Comparison of ENCODE assay signal across 16 mouse cellular contexts in the genomic region with DNA sequence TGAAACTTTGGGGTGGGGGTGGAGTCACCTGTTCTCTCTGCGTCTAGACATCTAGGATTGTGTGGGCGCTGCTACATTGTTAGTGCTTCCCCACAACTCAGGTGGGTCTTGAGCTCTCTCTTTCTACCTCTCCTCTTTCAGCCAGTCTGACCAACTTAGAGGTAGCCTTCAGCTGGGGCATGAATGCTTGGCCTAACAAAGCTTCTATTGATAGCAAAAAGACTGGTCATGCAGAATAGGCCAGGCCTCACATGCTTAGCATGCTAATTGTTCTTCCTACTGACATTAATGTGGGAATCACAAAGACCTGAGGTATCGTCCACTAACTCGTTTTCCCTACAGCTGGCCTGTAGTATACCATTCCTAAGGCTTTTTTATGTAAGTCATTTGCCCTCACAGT. TPM values are rescaled to one million over a fixed set of nuclear protein-coding genes. Genes with fewer than 3 reads are reported as not detected.
DNase-seq lines count a peak whose midpoint lies in the region; ATAC-seq and TF ChIP-seq lines count a peak whose summit lies in the region.
"Had no signal": no experiment of that assay in that cellular context is flagged by ENCODE, and none has a peak within 500 bp of the region (broad histone marks: within the 10 kb centered on the region; RNA-seq: fewer than 3 reads in every experiment).

No protein-coding gene starts in this region.

- H3K9ac ChIP-seq in midbrain, embryonic 13.5 days (replicated peaks) = no peak overlapping the region
- H3K9ac ChIP-seq in liver, embryonic 11.5 days (ENCODE audit: low read depth, low read length) = no peak overlapping the region
- H3K9ac ChIP-seq: embryonic facial prominence, embryonic 15.5 days; kidney, embryonic 15.5 days; limb, embryonic 12.5 days; liver, embryonic 15.5 days had no signal

- H3K4me1 ChIP-seq in hindbrain, embryonic 10.5 days (replicated peaks) = peaks cover 17% of the 10 kb centered on the region
- peaks cover 13% of the 10 kb centered on the region for H3K4me1 ChIP-seq in midbrain, embryonic 13.5 days (replicated peaks)
- H3K4me1 ChIP-seq in liver, embryonic 11.5 days (replicated peaks; ENCODE audit: control insufficient read depth, insufficient read depth, low read length) = no peaks in the 10 kb centered on the region
- H3K4me1 ChIP-seq: embryonic facial prominence, embryonic 15.5 days; kidney, embryonic 15.5 days; limb, embryonic 12.5 days had no signal

- no peak overlapping the region for H3K4me3 ChIP-seq in left cerebral cortex, adult 2 months
- H3K4me3 ChIP-seq in hindbrain, embryonic 10.5 days = no peak overlapping the region
- no peak overlapping the region for H3K4me3 ChIP-seq in midbrain, embryonic 13.5 days (replicated peaks)
- no peak overlapping the region for H3K4me3 ChIP-seq in liver, embryonic 11.5 days (ENCODE audit: low read depth, low read length)
- H3K4me3 ChIP-seq: embryonic facial prominence, embryonic 15.5 days; kidney, embryonic 15.5 days; limb, embryonic 12.5 days; liver, embryonic 15.5 days had no signal

- WGBS in hindbrain, embryonic 10.5 days = 79% methylated on average over 4 of the region's 4 CpGs
- WGBS in midbrain, embryonic 13.5 days = 52% methylated on average over 4 of the region's 4 CpGs
- 90% methylated on average over 4 of the region's 4 CpGs for WGBS in liver, embryonic 11.5 days

- H3K9me3 ChIP-seq in hindbrain, embryonic 10.5 days = no peaks in the 10 kb centered on the region
- H3K9me3 ChIP-seq in midbrain, embryonic 13.5 days = no peaks in the 10 kb centered on the region
- H3K9me3 ChIP-seq in liver, embryonic 11.5 days (ENCODE audit: control insufficient read depth, low read length) = no peaks in the 10 kb centered on the region
- H3K9me3 ChIP-seq: embryonic facial prominence, embryonic 15.5 days; kidney, embryonic 15.5 days; limb, embryonic 12.5 days; liver, embryonic 15.5 days had no signal

- peaks cover 99% of the 10 kb centered on the region for H3K36me3 ChIP-seq in hindbrain, embryonic 10.5 days
- peaks cover 86% of the 10 kb centered on the region for H3K36me3 ChIP-seq in midbrain, embryonic 13.5 days
- peaks cover 24% of the 10 kb centered on the region for H3K36me3 ChIP-seq in liver, embryonic 11.5 days (ENCODE audit: control insufficient read depth, insufficient read depth, low read length)

- DNase-seq in left cerebral cortex, adult 2 months (ENCODE audit: extremely low spot score in 1 of 2, low spot score in 2 of 2) = no peak
- no peak for DNase-seq in left cerebral cortex, adult 18-20 months (ENCODE audit: low spot score in 2 of 2)
- peak; percentile 67 for DNase-seq in brain, embryonic 14.5 days (ENCODE audit: low read depth)
- no peak for DNase-seq in hindbrain, embryonic 10.5 days (ENCODE audit: low spot score)
- no peak for DNase-seq in ovary, adult 18-20 months (ENCODE audit: low spot score)
- DNase-seq in liver, embryonic 11.5 days (ENCODE audit: low spot score) = no peak
- no peak for DNase-seq in cerebellum, adult 11 months
- DNase-seq: cerebellum, adult 9-10 months; heart, adult 18-20 months; lung, postnatal 10 days; right cerebral cortex, postnatal 14 days had no signal

- H3K27ac ChIP-seq in left cerebral cortex, adult 2 months = peak overlapping the region; percentile 28; the same call in 1 of the 2 replicates
- H3K27ac ChIP-seq in hindbrain, embryonic 10.5 days = peak overlapping the region; percentile 53; the same call in 1 of the 2 replicates
- H3K27ac ChIP-seq in midbrain, embryonic 13.5 days = no peak overlapping the region
- no peak overlapping the region for H3K27ac ChIP-seq in liver, embryonic 11.5 days (ENCODE audit: low read depth, low read length)
- H3K27ac ChIP-seq: embryonic facial prominence, embryonic 15.5 days; kidney, embryonic 15.5 days; limb, embryonic 12.5 days; liver, embryonic 15.5 days had no signal

- TF ChIP-seq CTCF in left cerebral cortex, adult 2 months (IDR thresholded peaks at IDR 0.05) = no peak
- no peak for TF ChIP-seq CTCF in brain, embryonic 14.5 days (IDR thresholded peaks at IDR 0.05; ENCODE audit: borderline replicate concordance, extremely low read depth, insufficient read depth, insufficient read length)

- peak; percentile 43 for ATAC-seq in midbrain, embryonic 13.5 days
- no peak for ATAC-seq in liver, embryonic 11.5 days (replicated peaks; ENCODE audit: low FRiP score)

- no peak for TF ChIP-seq POLR2A in brain, embryonic 14.5 days (IDR thresholded peaks at IDR 0.05; ENCODE audit: borderline replicate concordance, extremely low read depth, insufficient read depth, insufficient read length, poor library complexity, severe bottlenecking)

- intact Hi-C loops in left cerebral cortex, adult 2 months (cut with DNase I) = no loop called here

- H3K27me3 ChIP-seq in hindbrain, embryonic 10.5 days (ENCODE audit: insufficient read depth, poor library complexity, severe bottlenecking) = no peaks in the 10 kb centered on the region
- no peaks in the 10 kb centered on the region for H3K27me3 ChIP-seq in midbrain, embryonic 13.5 days
- H3K27me3 ChIP-seq in liver, embryonic 11.5 days (replicated peaks; ENCODE audit: control insufficient read depth, insufficient read depth, low read length) = no peaks in the 10 kb centered on the region
- H3K27me3 ChIP-seq: embryonic facial prominence, embryonic 15.5 days; kidney, embryonic 15.5 days; limb, embryonic 12.5 days; liver, embryonic 15.5 days had no signal

- H3K4me2 ChIP-seq in midbrain, embryonic 13.5 days (replicated peaks) = no peak overlapping the region
- no peak overlapping the region for H3K4me2 ChIP-seq in liver, embryonic 11.5 days
- H3K4me2 ChIP-seq: embryonic facial prominence, embryonic 15.5 days; kidney, embryonic 15.5 days; limb, embryonic 12.5 days; liver, embryonic 15.5 days had no signal

RNA-seq across cellular contexts. Expression of gene Zfp687, which starts 12.7 kb away (rescaled TPM):
- 10 to 100 TPM; 23.1 to 25.9 TPM for total RNA-seq in left cerebral cortex, adult 2 months (2021)
- total RNA-seq in left cerebral cortex, adult 18-20 months (2021) = 10 to 100 TPM; 23.1 to 24.6 TPM
- polyA plus RNA-seq in brain, embryonic 14.5 days (2012; rRNA removed) = 23.6 and 25.1 TPM in 2 replicates
- polyA plus RNA-seq in hindbrain, embryonic 10.5 days (2016; fragmentation: Nextera tagmentation; extraction: Ambion mirVana) = 40.0 and 46.5 TPM in 2 replicates
- polyA plus RNA-seq in midbrain, embryonic 13.5 days (2015; fragmentation: Nextera tagmentation; extraction: Ambion mirVana) = 26.2 and 28.1 TPM in 2 replicates
- polyA plus RNA-seq in liver, embryonic 11.5 days (2014; fragmentation: Nextera tagmentation; extraction: Ambion mirVana) = 20.2 and 23.7 TPM in 2 replicates

RNA-seq across cellular contexts. Expression of gene Pi4kb, which starts 28.0 kb away (rescaled TPM):
- 10 to 100 TPM; 58.0 to 58.4 TPM for total RNA-seq in left cerebral cortex, adult 2 months (2021)
- 10 to 100 TPM; 60.9 to 62.2 TPM for total RNA-seq in left cerebral cortex, adult 18-20 months (2021)
- polyA plus RNA-seq in brain, embryonic 14.5 days (2012; rRNA removed) = 53.9 and 59.5 TPM in 2 replicates
- 20.6 and 22.3 TPM in 2 replicates for polyA plus RNA-seq in hindbrain, embryonic 10.5 days (2016; fragmentation: Nextera tagmentation; extraction: Ambion mirVana)
- 24.7 and 25.3 TPM in 2 replicates for polyA plus RNA-seq in midbrain, embryonic 13.5 days (2015; fragmentation: Nextera tagmentation; extraction: Ambion mirVana)
- 17.0 and 20.5 TPM in 2 replicates for polyA plus RNA-seq in liver, embryonic 11.5 days (2014; fragmentation: Nextera tagmentation; extraction: Ambion mirVana)

RNA-seq across cellular contexts. Expression of gene Psmd4, which starts 39.8 kb away (rescaled TPM):
- 100 to 1,000 TPM; 156 to 164 TPM for total RNA-seq in left cerebral cortex, adult 2 months (2021)
- total RNA-seq in left cerebral cortex, adult 18-20 months (2021) = 100 to 1,000 TPM; 165 to 171 TPM
- polyA plus RNA-seq in brain, embryonic 14.5 days (2012; rRNA removed) = 256 and 330 TPM in 2 replicates
- 330 and 353 TPM in 2 replicates for polyA plus RNA-seq in hindbrain, embryonic 10.5 days (2016; fragmentation: Nextera tagmentation; extraction: Ambion mirVana)
- polyA plus RNA-seq in midbrain, embryonic 13.5 days (2015; fragmentation: Nextera tagmentation; extraction: Ambion mirVana) = 293 and 295 TPM in 2 replicates
- polyA plus RNA-seq in liver, embryonic 11.5 days (2014; fragmentation: Nextera tagmentation; extraction: Ambion mirVana) = 290 and 304 TPM in 2 replicates

RNA-seq across cellular contexts. Expression of gene Rfx5, which starts 48.7 kb away (rescaled TPM):
- total RNA-seq in left cerebral cortex, adult 2 months (2021) = 10 to 100 TPM; 23.3 to 28.2 TPM
- total RNA-seq in left cerebral cortex, adult 18-20 months (2021) = 10 to 100 TPM; 23.1 to 24.5 TPM
- polyA plus RNA-seq in brain, embryonic 14.5 days (2012; rRNA removed) = 26.1 and 29.6 TPM in 2 replicates
- polyA plus RNA-seq in hindbrain, embryonic 10.5 days (2016; fragmentation: Nextera tagmentation; extraction: Ambion mirVana) = 5.7 TPM in 2 replicates
- 5.0 and 5.2 TPM in 2 replicates for polyA plus RNA-seq in midbrain, embryonic 13.5 days (2015; fragmentation: Nextera tagmentation; extraction: Ambion mirVana)
- polyA plus RNA-seq in liver, embryonic 11.5 days (2014; fragmentation: Nextera tagmentation; extraction: Ambion mirVana) = 4.5 and 4.9 TPM in 2 replicates

Comparison
In these comparisons a context has a peak if more than half of its experiments do, and no peak if none do; other contexts are left out.
1. H3K27ac ChIP-seq: peak in left cerebral cortex, adult 2 months (single experiment) and hindbrain, embryonic 10.5 days (single experiment); none in midbrain, embryonic 13.5 days (single experiment) and liver, embryonic 11.5 days (single experiment).